Mouse (Mus musculus): ENCODE data around the gene Abce1.
"Not testable (repeated sequence)": the region's sequence is repeated elsewhere in the genome, so short reads cannot be mapped to it uniquely, and the experiment has no call there.

The Abce1 gene

DNA sequence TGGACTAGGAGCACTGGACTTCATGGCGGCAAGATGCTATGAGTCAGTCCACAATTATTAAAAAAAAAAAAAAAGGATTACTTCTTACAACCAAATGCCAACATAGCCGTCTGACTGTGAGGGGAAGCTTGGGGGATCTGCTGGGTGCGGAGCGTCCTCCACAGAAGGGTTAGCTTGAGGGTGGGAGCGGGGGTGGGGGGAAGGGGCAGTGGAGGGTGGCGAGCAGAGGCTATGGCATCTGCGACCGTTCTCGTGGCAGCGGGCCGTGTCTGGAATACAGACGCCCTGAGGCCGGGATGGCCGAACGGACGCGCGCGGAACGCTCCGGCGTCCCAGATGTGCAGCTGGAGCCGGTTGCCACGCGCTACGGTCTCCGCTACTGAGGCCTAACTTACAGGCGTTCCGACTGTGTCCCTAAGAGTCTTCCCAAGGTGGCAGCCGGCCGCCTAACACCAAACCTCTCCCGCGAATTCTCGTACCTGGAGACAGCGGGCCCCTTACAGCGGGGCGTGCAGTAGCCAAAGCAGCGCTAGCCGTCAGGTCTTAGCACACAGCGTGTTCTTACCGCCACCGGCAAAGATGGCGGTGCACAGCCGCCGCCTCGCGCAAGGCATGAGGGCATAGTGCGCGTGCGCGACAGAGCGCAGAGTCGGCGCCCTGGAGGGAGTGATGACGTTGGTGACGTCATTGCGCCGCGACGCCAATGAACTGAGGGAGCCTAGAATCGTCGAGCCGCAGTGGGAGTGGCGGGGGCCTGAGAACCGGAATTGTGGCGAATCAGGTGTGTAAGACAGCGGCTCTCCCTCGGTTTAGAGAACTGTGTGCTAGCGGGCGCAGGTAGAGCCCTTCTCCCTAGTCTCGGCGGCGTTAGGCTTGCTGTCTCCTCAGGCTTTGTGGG, at the start of gene Abce1, which contains the start of gene Anapc10:
Abce1 (minus strand) TSS at position 677 of the 898 bp plus-strand sequence.
Anapc10 (plus strand) TSS at position 757 of the 898 bp plus-strand sequence.
- peak; percentile 98 for DNase-seq

DNA sequence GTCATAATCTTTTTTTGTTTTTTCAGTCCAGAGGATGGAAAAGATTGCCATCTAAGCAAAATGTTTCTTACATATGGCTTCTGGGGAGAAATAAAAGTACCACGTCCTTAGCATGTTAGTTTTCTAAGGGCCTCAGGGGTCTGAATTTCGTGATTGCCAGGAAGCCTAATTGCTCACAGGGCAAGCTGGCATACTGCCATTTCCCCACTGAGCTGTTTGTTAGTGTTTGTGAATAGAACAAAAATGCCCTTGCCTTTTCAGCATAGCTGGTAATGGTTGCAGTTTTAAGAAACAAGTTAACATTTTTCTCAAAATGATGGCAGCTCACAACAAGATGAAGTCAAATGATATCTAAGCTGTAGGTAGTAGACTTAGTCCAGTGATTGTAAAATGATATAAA, 38.8 kb upstream of the Abce1 start:
- peak; percentile 6 for DNase-seq

DNA sequence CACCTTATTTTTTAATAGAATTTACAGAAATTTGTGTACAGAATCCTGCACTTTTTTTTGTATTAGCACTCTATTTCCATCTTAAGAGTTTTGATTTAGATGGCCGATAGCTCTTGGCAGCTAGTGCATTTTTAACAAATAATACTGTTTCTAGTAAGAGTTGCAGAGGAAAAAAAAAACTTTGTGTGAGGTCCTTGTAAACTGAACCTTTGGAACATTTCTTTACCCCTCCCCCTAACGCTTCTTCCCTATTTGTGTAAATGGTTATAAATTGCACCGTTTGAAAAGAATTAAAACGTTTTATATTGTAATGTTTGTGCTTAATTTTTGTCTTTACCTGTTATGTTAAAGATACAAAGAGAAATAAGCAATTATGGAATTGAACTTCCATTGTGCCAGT, 37.1 kb upstream of the Abce1 start:
- no peak for DNase-seq

DNA sequence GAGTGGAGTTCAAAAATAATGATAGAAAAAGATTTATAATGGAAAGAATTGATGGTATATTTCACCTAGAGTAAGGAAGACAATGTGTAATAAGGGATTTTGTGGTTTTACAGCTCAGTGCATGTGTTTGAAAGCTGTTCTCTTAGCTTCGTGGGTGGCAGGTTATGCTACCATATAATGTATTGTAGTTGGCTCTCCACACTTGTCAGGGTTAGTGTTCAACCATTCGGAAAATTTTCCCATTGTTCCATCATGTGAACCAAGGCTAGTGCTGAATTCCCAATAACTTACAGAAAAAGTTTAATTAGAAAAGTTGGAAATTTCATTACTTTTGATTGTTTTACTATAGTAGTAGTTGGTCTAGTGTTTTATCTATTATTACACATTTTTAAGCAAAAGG, 36.6 kb upstream of the Abce1 start:
- DNase-seq = no peak

DNA sequence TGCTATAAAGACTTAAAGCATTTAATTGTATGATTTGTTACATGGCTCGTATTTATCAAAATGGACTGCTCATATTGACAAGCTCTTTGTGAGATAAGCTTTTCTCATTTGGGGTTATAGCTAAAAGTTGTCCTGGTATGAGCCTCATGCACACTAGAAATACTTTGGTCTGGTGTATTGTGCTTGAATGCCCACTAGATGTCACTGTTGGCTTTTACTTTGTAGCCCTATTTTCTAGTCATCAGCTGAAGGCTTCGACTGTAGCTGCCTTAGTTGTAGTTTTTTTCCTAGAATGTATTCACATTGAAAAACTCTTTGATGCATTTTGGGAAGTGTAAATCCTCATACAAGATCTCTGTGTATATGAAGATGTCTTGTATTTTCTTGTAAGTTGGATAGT, 22.8 kb upstream of the Abce1 start:
- DNase-seq = peak; percentile 18

DNA sequence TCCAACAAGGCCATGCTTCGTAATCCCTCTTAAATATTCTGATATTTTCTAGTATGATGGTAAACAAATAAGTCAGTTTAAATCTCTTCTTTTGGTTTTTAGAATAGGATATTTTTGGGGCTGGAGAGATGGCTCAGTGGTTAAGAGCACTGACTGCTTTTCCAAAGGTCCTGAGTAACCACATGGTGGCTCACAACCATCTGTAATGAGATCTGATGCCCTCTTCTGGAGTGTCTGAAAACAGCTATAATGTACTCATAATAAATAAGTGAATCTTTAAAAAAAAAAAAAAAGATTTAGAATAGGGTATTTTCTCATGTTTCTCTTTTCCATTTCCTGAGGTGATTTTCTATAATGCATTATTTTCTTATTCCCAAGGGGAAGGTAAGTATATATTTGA, 16.4 kb upstream of the Abce1 start:
- no peak for DNase-seq

DNA sequence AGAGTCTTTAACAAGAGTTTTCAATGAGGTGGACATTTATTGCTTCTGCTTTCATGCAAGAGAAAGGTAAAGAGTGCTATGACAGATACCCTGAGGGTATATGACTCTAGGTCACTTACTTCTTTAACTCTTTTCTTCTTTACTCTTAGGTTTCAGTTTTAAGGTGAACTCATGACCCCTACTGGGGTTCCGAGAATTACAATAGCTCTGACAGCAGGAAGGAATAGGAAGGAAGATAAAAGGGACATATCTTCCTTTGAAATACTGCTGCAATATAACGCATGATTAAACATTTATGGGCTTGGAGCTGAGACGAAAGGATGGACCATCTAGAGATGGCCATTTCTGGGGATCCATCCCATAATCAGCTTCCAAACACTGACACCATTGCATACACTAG, 13.0 kb upstream of the Abce1 start:
- DNase-seq = no peak

DNA sequence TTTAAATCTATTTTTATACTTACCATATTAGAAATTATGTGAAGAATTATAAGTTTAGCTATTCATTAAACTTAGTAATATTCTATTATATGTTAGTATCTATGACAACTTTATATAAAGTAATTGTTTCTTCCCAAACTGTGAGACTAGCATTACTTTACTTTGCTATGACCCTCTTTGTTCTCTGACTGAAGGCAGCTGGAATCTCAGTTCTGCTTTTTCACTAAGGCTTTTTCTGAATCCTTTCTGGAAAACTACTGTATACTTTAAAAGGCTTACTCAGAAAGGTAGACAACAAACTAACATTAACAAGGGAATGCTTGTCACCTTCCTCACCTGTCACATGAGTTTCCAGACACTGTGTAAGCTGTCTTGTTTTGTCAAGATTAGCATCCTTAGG, 11.8 kb upstream of the Abce1 start:
- DNase-seq = no peak

DNA sequence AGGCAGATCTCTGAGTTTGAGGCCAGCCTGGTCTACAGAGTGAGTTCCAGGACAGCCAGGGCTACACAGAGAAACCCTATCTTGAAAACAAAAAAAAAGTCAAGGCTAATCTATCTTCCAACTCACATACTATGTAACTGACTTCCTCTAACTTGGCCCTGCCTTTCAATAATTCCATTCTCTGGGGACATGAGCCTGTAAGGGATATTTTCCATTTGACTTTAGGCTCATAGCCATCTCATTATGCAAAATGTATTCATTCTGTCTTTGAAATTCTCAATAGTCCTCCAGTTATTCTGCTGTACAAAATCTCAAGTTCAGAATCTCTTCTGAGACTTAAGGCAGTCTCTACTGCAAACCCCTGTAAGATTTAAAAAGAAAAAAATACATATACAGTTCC, 10.0 kb upstream of the Abce1 start:
- DNase-seq = no peak

DNA sequence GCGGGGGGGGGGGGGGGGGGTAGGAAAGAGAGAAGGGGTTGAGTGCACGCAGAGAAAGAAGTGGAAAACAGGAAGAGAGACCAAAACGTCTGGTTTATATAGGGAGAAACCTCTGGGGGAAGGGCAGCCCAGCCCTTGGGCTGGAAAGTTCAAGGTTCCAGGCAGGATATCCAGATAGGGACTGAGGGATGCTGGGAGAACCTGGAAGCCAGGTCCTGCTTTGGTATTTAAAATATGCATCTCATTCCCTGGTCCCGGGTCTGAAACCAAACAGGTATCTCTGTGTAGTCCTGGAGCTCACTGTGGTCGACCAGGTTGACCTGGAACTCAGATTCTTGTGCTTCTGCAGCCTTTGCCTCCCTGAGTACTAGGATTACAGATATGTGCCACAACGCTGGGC, 1.1 kb upstream of the Abce1 start:
- DNase-seq = no peak

DNA sequence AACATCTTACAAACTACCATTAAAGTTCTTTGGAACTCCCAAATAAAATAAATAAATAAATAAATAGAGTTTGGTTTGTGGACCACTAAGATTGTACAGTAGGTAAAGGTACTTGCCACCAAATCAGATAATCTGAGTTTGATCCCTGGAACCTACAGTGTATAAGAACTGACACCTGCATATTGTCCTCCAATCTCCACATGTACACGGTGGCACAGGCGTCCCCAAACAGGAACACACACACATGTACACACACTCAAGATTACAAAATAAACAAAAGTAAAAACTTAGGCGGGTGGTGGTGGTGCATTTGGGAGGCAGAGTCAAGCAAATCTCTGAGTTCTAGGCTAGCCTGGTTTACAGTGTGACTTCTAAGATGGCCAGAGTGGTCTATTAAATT, 4.9 kb downstream of the Abce1 start:
- no peak for DNase-seq

DNA sequence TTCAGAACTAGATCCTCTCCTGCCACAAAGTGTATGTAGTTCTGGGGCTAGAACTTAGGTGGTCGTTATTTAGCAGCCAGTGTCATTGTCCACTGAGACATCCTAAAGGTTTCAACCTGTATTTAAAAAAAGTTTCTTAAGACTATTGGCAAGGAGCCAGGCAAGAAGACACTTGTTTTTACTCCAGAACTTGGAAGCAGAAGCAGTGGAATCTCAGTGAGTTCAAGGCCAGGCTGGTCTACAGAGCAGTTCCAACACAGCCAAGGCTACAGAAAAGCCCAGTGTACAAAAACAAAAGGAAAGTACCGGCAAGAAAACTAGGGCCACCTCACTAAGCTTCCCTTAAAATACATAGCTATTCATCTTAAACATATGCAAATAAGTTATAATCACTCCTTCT, 19.0 kb downstream of the Abce1 start:
- no peak for DNase-seq

DNA sequence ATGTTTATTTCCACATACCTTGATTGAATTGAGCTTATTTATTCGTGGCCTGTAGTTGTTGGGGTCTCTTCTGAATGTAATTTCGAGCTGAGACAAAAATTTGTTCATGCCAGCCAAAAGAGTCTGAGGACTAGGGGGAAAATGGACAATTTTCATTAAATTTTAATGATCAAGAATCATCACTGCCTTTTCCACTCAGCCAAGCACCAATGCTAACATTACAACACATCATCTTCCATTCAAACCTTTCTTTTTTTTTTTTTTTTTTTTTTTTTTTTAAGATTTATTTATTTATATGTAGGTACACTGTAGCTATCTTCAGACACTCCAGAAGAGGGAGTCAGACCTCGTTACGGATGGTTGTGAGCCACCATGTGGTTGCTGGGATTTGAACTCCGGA, 25.6 kb downstream of the Abce1 start:
- not testable (repeated sequence) for DNase-seq

DNA sequence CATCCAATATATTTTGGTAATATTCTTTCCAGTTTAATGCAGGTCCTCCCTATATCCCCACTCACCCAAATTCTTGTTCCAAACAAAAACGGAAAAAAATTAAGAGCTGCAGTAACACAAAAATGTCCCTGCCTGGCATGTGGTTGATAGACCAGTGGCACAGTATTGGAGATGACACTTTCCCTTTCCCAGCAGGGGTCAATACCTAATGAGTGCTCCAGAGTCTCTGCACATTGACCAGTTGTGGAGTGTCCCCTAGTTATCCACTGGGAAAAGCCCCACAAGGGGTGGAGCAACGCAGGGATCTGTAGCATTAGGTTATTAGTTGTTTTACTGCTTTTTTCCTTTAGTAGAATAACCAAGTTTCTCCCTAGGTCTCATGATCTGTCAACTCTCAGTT, 30.6 kb downstream of the Abce1 start:
- DNase-seq = no peak

DNA sequence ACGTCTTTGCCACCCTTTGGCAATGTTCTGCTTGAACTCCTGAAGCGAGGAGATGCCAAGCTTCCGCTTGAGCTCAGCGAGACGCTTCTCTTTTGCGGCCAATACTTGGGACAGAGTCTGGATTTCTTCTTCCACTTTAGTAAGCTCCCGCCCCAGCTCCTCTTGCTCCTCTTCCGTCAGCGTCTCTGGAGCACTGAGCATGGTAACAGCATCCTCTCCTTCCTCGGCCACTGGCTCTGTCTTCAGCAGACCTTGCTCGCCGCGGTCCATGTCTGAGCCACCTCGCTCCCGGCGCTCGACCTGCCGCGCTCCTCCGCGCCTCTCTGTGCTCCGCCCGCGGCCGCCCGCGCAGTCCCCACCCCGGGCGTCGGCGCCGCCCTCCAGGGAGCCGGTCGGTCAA, 31.0 kb downstream of the Abce1 start:
- DNase-seq = no peak

DNA sequence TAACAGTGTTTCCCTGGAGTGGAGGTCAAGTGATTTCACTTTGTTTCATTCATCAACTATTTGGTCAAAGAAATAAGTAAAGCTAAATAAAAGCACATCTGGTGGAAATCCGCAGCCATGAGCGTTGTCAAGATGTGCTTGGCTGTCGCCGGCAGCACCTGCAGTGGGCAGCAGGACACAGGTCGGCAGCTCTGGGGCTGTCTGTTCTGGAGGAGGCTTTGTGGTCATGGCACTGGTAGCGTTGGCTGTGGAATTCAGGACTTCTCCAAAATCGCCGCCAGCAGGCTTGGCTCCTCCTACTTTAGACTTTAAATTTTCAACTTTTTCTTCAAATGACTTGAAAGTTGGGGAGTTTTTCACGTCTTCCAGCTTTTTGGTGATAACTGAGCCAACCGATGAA, 31.5 kb downstream of the Abce1 start:
- DNase-seq = not testable (repeated sequence)

DNA sequence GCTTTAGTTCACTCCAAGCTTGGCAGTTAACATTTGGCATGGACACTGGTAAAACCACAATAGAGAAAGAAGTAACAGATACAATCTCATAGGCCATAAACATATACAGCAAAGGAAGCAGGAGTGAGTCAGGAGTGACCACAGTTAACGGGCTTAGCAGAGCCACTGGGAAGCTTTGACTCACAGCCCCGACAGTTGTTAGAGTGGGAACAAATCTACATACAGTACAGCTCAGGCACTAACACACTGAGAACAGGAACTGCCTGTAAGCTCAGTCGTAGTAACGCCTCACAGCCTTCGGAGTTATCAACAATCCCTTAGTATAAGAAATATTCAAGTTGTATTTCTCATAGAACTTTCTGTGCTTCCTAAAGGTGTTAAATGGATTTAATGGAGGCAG, 32.5 kb downstream of the Abce1 start:
- DNase-seq = no peak

DNA sequence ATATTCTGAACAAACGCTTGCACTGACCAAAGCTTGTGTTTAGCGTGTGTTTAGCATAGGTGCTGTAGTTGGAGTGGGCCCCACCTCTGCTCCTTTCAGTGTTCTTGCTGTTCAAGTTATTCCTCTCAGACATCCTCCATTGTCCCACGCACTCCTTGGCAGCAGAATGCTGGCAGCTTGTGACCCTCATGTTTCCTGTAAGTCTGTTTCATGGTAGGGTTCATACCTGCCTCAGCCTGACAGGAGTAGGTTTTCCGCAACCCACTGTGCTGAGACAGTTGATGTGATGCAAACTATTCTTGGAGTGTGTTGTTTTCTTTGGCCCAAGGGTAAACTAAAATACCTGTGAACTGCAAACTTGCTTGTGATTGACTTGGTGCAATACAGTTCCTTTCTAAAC, 35.1 kb downstream of the Abce1 start:
- DNase-seq = no peak

DNA sequence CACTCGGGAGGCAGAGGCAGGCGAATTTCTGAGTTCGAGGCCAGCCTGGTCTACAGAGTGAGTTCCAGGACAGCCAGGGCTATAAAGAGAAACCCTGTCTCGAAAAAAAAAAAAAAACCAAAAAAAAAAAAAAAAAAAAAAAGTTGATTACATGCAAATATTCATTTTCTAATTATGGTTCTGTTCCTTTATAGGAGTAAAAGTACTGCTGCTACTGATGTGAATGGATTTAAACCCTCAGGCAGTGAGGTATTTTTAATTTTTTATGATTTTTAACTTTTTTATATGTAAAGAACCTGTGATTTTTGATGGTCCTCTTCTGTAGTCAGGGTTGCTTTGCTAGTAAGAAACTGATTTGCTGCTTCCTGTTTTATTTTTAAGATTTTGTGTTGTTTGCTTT, 52.8 kb downstream of the Abce1 start:
- DNase-seq = not testable (repeated sequence)

DNA sequence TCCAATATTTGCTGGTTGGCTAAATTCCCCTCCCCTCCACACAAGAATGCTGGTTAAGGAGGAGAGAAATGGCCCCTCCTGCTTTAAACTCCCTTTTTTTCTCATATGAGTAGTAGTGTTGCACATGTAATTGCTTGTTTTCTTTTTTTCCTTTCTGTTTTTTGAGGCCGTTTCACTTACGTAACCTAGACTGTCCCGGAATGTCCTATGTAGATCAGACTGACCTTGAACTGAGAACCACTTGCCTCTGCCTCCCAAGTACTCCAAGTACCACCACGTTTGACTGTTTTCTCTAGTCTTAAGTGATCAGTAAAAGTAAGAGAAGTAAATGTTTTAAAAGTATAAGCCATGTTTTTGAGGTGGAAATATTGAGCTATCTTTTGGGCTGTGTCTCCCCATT, 57.8 kb downstream of the Abce1 start:
- no peak for DNase-seq

DNA sequence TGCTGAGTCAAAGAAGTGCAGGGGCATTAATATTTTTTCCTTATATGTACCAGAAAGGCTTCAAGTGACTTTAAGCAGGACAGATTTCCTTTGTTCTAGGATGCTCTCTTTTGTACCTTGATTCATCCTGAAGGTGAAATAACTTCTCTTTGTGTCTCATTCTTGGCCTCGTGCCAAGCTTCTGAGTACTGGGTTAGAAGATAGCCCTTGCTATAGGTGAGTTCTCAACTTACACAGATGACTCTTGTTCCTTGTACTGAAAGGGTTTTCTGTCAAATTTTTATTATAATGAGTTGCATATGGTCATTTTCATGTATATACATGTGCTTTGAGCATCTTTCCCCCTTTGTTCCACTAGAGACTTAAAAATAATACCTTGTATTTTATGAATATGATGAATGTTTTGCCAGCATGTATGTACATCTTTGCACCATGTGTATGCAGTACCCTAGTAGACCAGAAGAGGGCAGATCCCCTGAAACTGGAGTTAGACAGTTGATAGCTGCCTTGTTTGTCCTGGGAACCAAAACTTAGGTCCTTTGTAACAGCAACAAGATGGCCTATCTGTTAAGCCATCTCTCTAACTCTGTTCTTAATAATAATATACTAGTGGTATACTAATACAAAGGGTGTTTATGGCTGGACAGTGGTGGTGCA, 61.3 kb downstream of the Abce1 start:
- DNase-seq = no peak

DNA sequence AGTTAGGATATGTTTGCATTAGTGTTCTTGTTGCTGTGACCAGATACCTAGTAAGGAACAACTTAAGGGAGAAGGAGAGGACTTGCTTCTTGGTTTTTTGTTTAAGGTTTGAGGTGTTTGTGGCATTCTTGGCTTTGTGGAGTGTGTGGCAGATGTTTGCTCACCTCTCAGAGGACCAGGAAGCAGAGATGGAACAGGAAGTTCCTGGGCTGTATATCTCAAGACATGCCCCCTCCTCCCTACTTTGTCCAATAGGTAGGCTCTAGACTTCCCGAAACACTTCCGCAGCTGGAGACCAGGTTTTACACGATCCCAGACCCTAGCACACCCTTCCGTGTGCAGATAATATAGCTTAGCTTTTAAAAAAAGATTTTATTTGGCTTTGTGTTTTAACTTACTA, 62.0 kb downstream of the Abce1 start:
- DNase-seq = no peak

DNA sequence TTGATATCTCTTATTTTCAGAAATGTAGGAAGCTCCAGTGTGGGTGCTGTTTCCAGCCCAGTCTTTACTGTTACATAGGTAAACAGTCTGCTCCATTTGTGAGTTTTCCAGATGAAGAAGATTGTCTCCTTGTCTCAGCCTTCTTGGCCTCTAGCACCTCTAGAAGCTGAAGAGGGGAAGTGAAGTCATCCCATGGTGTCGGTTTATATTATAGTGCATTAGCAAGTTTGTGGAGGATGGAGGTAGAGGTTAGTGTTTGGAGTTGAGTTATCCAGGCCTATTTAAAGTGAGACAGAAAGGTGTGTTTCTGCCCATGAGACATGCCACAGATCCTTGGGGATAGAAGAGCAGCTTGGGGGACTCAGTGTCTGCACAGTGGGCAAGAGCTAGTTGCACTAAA, 70.4 kb downstream of the Abce1 start:
- no peak for DNase-seq
